Mouse (Mus musculus) hindlimb bud, embryonic 11.5 days (tissue): ENCODE measurements at regions not wholly inside any gene's neighbourhood (a gene's known extent, or its start where the extent isn't known, plus 50 kb on each side); places are given as distances from the start of the nearest gene placed in this dataset.
"Not testable (repeated sequence)": the region's sequence is repeated elsewhere in the genome, so short reads cannot be mapped to it uniquely, and the experiment has no call there.

Experiments
- DNase-seq: peaks from one replicate; pipeline ENCODE4 v3.0.0-alpha.2; 2012; ENCODE audit warnings: low read depth, low spot score; ENCODE audit errors: extremely low spot score

DNA sequence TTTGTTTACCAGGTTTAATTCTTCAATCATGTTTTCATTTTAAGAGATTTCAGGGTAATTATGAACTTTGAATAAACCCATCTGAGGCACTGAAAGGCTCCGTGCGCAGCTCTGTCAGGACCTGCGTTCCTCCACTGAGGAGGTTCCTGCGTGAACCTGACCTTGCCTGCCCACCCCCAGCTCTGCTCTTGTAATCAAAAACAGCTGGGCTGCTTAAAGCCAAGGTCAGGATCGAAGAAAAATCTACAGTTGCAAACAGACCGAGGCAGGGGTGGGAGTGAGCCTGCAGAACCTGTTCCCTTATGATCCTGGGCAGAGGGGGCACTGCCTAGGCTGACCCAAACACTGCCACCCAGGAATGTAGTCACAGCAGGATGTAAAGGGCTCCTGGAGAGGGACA, 134.8 kb upstream of the Bcor start:
- DNase-seq = peak; percentile 28

DNA sequence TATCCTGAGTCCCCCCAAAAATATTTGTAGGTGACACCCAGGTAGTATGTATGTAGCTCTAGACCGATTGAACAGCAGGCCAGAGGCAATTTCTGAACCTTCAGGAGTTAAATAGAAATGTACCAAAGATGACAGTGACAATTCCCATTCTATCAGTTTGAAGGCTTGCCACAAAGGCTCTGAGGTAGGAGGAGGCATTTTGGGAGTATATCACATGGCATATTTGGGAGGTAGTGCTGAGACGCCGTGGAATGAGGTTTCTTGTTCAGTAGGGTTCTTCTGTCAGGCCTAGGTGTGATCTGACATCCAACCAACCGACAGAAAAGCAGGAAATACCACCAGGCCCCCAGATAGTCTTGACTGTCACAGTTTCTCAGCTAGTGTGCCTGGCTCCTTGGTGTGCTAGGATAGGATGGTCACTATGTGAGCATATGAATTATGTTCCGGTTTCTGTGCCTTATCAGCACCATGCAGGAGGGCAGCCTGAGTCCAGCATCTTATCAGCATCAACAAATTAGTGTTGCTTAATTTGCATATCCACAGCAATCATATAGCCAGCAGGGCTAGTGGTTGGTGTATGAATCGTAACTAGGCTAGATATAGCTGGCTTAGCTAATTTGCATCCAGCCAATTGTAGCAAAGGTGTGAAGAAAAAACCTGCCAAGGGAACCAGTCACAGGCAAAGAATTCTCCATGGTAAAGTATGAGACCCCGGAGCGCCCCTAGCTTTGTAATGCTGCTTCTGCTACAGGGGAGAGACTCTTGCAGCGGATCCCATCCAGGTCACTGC, 136.3 kb upstream of the Bcor start:
- DNase-seq = no peak

DNA sequence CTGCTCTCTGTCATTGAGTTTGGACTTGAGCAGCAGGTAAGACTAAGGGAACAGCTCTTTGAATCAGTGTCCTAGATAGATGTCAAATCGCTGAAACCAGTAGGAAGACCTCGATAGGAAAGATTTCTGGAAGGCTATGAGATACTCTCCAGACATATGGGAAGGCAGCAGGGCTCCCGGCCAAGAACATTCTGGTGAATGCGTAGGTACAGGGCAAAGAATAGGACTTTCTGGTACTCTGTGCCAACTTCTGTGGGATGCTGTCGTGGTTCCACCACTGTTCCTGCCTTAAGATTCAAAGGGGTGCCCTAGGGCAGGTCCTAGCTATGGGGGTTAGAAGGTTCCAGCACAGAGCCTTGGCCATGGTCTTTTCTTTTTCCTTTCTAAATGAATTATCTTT, 138.5 kb upstream of the Bcor start:
- no peak for DNase-seq

DNA sequence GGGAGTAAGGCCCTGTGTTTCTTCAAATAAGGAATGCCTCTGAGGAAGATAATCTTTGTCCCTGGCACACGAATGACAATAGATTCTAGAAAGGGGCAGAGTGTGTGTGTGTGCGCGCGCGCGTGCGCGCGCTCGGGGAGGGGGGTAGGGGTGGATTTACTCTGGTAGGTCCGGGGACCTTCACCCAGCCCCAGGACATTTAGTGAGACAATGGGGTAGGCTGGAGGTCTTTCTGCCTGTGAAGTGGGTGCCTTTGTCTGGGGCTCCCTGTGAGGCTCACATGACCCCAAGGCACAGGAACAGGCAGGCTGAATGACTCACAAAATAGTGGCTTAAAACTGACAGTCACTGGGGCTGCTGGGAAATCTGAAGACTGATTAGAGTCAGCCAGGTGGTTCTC, 139.1 kb upstream of the Bcor start:
- DNase-seq = no peak

DNA sequence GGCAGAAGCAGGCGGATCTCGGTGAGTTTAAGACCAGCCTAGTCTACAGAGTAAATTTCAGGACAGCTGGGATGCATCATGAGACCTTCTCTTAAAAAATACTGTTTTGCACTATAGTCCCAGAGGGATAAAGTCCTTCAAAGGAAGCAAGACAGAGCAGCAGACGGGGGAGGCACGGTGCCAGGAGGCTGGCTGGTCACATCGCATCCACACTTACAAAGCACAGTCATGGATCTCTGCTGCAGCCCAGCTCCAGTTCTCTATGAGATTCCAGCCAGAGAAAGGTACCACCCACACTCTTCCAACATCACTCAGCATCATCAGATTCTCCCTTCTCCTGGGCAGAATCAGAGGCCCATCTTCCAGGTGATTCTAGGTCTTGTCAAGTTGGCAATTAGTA, 144.5 kb upstream of the Bcor start:
- DNase-seq = no peak

DNA sequence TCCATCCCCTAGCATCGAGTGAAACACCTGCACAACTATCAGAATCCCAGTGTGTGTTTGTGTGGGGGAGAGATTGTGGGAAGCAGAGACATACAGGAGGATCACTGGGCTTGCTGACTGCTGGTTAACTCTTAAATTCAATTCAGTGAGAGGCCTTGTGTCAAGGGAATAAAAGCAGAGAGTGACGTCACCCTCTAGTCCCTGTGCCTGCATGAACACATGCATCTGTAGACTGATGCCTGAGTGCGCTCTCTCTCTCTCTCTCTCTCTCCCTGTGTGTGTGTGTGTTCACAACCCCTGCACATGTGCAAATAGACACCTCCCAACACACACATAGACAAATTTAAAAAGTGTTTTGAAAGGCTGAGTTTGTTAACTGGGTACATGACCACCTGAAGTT, 146.8 kb upstream of the Bcor start:
- DNase-seq = no peak

DNA sequence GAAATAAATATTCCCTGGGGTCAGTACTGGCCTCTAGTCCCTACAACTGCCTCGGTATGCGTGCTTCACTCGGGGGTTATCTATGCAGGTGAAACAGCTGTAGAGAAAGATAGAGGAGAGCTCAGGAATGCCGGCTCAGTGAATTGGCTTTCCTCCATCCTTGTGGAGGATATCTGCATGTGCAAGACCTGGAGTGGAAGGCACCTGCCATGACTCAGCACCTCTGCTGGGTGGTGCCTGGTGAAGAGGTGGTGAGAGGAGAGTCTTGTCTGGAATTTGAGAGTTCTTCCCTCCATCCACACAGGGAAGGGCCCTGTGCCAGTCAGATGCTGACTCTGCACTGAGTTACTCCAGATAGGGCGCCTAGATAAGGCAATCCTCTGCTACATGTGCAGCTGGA, 152.4 kb upstream of the Bcor start:
- no peak for DNase-seq

DNA sequence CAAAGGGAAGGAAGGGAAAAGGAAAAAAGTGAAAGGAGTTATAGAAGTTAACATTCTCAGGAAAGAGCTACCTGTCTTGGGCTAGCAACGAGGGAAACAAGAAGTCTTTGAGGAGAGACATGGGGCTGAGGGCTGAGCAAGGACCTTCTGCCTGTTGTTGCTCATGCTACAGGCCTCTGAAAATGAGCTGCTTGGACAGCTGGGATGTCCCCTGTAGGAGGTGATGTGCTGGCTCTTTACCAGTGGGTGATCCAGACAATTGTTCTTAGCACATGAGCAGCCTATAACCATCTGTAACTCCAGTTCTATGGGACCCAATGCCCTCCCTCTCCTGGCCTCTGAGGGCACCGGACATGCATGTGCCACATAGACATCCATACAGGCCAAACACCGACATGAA, 155.5 kb upstream of the Bcor start:
- DNase-seq = no peak

DNA sequence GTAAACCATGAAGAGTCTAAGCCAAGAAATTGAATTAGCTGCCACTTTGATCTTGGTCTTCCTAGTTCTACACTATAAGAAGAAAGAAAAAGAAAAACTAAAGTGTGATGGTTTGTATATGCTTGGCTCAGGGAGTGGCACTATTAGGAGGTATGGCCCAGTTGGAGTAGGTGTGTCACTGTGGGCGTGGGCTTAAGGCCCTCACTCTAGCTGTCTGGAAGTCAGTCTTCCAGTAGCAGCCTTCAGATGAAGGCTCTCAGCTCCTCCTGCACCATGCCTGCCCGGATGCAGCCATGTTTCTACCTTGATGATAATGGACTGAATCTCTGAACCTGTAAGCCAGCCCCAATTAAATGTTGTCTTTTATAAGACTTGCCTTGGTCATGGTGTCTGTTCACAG, 157.3 kb upstream of the Bcor start:
- DNase-seq = not testable (repeated sequence)

DNA sequence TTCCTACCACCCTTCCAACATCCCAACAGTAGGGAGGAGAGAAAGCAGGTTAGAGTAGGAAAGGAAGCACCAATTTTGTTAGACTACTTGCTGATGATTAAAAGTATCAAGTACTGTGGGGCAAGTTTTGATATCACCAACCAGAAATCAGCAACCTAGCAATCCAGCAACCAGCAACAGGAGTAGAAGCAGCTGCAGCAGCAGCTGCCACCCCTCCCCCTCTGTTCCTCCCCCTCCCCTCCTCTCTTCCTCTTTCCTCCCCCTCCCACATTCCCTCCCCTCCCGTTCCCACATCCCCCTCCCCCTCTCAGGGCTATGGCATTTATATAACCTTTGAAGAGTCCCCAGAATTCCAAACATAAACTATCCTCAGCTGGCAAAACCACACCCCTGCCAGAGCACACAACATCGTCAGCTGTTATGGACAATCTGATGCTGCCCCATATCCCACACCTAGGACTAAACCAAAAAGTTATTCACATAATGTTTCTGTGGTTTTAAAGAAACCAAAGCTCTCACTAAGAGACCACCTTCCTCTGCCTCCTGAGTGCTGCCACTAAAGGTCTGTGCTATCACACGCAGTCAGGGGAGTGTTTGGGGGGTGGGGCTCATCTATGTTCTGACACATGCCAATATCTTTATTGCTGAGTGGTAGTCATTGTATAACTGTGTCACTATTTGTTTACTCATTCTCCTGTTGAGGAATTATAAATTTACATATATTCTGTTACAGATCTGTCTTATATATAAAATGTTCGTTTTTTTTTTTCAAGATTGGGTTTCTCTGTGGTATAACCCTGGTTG, 158.9 kb upstream of the Bcor start:
- no peak for DNase-seq

DNA sequence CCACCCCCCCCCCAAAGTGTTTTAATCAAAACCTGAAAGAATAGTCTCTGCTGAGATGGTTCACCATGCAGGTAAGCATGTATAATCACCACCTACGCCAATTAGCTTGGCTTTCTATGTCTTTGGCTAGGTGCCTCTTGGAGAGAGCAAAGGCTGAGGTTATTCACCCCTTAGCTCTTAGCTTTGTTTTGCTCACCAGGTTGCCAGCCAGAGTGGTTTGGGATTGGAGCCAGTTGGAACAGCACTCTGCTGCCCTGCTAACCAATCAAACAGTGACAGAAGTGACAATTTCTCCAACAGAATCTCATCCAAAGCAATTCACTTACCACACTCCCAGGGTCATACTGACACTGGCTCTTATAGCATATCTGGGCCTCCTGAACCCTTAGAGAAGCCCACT, 162.3 kb upstream of the Bcor start:
- no peak for DNase-seq

DNA sequence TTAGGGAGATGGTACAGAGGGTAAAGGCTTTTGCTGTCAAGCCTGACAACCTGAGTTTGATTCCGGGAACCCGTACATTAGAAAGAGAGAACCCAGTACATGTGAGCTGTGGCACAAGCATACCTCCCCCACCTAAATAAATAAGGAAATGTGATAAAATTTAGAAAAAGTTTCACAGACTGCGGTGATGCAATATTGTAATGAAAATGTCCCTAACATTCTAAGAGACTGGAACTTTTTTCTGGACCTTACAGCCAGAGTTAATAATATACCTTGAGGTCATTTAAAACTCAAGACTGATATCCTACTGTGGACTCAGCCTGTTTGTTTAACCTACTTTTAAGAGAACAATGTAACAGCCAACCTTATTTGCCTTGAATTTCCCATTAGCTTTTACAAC, 163.1 kb upstream of the Bcor start:
- DNase-seq = no peak

DNA sequence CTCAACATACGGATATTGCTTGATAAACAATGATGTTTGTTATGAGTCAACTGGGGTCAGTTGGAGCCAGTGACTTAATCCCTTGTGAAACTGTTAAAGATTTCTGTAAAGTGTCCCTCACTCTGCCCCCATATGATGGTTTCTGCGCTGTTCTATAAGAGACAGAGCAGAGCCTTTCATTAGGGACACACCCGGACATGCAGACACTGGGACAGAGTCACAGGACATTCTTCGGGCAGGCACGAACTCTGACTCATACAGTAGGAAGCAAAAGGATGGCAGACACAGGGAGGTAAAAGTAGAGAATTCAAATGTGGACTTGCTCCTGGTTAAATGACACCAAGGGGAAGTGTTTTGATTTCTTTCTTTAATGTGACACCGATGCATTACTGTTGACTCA, 163.7 kb upstream of the Bcor start:
- DNase-seq = no peak

DNA sequence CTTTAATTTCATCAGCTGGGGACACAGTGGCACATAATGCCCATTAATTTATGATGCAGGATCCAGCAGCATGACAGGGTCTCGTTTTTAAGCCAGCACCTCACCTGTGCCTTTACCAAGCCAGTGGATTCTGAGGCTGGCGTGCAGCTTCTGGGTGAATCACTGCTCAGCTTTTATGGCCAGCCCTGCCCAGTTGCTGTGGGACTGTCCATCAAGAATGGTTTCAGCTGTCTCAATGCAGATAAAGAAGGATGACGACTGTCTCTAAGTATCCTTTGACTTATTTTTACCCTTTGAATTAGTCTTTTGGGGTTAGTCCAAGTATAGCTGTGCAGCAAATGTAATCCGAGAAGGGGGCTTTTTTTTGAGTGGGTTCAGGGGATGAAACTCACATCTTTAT, 167.3 kb upstream of the Bcor start:
- DNase-seq = no peak

DNA sequence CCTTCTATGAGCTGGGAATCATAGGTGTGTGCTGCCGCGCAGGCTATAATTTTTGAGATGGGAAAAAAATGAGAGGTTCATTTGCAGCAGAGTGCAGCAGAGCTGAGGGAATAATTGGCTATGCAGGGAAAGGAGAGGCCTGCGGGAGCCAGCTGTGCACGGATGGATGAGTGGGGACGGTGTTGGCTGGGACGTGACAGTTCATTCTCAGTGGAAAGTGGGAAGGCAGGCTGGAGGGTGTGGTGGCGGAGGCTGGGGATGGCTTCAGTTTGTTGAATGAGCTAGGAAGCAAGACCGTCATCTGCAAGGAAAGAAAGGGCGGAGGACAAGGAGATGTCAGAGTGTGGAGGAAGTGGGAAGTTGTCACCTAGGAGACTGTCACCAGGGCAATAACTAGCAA, 180.4 kb upstream of the Bcor start:
- DNase-seq = no peak

DNA sequence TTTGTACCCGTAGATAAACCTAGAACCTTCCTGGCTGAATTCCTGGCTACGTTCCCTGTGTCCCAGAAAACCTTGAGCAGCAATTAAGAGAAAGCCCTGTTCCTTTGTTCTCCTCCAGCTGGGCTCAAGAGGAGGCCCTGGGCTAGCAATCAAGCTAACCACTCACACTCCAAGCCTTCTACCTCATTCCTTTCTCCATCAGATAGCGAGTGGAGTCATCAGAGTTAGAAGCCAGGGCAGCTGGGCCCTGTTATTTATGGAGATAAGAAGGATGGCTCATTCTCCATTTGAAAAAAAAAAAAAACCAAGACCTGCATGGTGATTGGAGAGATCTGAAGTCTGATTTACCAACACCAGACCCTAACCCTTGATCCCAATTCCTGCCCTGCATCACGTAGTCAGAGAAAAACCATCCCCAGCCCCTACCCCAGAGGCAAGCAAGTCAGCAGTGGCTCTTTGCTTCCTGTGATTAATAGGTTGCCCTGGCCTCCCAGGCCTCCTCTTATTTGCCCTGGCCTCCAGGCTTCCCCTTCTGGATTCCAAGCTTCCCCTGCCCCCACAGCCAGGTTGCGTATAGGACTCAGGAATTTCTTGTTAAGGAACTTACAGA, 181.3 kb upstream of the Bcor start:
- no peak for DNase-seq

DNA sequence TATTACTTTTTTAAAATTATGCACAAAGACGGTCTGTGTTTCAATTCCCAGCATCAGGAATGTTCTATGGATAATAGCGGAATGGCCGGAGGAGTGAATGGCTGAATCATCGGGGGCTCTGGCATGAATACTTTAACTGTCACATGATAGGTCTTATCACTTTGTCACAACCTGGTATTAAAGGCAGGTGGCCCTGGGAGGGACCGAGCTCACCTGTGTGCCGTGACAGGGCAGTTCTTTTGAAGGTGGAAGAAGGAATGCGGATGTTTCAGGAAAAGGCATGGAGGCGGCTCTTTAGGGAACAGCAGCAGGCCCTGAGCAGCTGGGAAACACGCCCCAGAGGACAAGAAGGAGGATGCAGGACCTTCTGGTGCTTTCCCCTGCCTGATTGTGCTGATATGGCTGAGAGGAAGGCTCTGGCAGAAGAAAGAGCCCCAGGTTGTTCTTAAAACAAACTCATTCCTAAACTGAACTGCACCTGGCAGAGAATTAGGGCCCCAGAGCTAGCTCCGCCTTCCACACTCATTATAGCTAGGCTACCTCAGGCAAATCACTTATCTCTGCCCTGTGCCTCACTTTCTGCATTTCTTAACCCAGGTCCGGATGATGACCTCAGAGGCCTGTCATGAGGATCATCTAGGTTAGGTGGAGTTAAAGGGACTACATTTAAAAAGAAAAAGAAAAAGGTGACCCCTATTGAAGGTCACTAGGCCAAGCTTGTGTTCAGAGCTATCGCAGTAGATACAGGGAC, 184.8 kb upstream of the Bcor start:
- DNase-seq = no peak

DNA sequence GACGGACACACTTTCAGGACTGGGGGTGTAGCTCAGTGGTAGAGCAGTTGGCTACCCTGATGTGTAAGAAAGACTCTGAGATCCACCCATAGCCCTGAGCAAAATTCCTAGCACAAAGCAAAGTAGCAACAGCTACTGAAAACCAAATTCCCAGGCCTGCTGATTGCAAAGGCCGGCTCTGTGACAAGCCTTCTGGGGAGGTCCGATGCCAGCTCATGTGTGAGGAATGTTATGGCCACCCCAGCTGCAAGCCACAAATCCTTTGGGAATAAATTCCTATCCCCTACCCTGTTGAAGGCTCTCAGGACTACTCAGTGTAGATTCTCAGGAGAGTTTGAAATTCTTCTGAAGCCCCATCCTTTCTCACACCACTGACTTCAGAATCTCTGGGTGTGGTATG, 186.7 kb upstream of the Bcor start:
- no peak for DNase-seq

DNA sequence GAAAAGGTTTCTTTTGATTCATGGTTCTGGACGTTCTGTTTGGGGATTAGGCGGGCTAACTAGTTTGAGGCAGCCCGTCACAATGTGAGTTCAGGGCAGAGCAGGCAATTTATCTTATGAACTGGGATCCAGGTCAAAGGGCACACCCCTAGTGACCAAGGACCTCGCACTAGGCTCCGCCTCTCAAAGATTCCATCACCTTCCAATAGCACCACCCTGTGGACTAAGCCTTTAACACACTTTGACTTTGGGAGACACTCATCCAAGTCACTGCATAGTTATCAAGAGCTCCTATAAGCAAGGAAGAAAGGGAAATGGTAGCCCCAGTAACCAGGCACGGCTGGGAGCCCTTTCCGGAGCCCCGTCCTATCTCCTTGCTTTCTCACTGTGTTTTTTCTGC, 188.0 kb upstream of the Bcor start:
- no peak for DNase-seq

DNA sequence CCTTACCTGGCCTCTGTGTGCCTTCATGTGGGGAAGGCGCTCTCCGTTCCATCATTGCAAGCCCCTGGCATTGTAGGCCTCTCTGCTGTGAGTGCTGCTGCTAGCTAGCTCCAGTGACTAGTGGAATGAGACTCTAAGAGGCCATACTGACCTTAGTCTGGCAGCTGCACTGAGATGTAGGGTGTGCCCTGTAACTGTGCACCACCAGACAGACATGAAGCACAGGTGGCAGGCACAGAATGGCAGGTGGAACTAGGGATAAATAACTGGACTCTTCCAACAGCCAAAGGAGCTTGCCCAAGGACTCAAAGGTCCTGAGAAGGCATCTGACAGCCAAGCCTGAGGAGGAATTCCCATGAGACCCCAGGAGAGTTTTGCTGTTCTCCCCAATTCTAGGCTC, 194.7 kb upstream of the Bcor start:
- no peak for DNase-seq

DNA sequence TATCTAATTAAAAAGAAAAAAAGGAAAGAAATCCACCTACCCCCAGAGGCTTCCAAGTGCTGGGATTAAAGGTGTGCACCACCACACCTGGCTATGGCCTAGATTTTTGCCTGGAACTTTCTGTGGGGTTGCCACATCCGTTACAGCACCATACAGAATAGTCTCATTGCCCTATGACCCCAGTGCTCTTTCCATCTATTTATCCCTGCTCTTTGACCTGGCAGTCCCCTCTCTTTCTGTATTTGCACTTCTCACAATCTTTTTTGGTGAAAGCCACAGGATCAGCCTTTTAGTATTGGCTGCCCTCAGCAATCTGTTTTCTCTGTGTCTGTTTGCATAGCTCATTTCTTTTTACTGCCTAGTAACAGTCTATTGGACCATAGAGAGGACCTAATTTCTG, 197.9 kb upstream of the Bcor start:
- no peak for DNase-seq
